Mouse (Mus musculus) v-Abl transformed pro-B cells (cell line): Measurements from ENCODE around the gene Vac14.

ENCODE experiments used
- in situ Hi-C, 2 experiments: fragments of 400-800 bp; cut with MboI; formaldehyde crosslinking; loops; one replicate each; pipeline ENCODE4 v1.15.1; 2025; ENCODE audit not compliant: unreplicated experiment in 2 of 2

Gene Vac14

GRCm38 (mm10) chr8:110733036-110733435, 114.7 kb downstream of the Vac14 start:
- in situ Hi-C loops: no loop called here

DNA sequence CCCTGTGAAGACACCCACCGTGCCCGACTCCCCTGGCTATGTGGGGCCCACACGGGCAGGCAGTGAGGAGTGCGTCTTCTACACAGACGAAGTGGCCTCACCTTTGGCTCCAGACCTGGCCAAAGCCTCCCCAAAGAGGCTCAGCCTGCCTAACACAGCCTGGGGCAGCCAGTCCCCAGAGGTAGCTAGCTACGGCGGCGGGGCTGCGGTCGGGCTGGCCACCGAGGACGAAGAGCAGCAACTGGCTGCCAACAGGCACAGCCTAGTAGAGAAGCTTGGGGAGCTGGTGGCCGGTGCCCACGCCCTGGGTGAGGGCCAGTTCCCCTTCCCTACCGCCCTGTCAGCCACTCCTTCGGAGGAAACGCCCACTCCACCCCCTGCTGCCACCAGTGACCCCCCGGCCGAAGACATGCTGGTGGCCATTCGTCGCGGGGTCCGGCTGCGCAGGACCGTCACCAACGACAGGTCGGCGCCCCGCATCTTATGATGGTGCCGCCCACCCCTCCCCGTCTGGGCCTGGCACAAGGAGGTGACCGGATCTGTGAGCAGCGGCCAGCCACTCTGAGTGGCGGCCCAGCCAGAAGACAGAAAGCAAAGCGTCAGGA, 120.3 kb downstream of the Vac14 start:
- in situ Hi-C loops: no loop called here

DNA sequence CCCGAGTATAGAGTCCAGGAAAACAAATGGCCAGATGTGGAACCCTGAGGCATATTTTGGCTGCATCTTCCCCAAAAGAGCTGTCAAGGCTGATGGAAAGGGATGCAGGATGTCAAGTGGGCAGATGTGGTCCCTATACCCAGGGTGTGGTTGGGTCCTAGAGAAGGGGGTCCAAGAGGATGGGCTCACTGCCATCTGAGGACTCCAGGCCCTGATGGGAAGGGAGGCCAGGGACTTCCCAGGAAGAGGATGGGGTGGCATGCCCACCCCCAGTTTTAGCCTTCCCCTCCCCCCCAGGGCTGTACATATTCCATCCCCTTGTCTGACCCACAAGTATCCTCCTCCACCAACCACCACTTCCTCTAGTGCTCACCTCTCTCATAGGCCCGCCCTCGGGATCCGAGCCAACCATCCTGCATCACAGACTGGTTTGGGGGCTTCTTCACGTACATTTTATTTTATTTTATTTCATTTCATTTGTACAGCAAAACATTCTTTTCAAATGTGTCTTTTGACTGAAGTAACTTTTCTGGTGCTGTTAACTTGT, 122.3 kb downstream of the Vac14 start:
- in situ Hi-C loops: loop anchor here in 1 of 2 experiments (10.0 kb wide), 1 partner anchor 694 kb away; no protein-coding TSS in a partner anchor

DNA sequence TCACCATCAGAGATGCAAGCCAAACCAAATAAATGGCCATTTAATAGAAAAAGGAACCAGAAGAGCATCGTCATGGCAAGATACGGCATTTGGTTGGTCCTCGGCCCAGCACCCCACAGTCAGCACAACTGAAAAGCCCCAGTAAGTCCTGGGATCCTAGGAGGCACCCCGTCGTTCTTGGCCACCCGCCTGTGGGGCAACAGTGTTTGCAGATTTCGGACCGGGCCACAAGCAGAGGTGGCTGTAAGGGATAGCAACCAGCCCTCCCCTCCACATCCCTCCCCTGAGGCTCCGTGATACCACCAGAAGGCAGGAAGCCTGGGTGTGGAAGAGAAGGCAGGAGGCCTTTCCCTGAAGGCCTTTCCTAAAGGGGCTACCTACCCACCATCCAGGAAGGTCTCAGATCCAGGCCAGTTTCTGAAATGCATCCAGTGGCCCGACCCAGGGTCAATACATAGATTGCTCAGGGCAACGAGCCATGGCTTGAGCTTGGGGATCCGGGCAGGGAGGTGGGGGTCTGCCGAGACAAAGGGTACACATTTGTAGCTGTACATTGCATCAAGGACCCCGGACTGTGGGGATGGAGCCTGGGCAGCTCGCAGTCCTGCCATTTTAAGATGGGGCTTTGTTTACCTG, 123.5 kb downstream of the Vac14 start:
- in situ Hi-C loops: loop anchor here in 1 of 2 experiments (10.0 kb wide), 1 partner anchor 693 kb away; no protein-coding TSS in a partner anchor

GRCm38 (mm10) chr8:110742452-110742818, 124.0 kb downstream of the Vac14 start:
- in situ Hi-C loops: loop anchor here in 1 of 2 experiments (10.0 kb wide), 1 partner anchor 692 kb away; no protein-coding TSS in a partner anchor

DNA sequence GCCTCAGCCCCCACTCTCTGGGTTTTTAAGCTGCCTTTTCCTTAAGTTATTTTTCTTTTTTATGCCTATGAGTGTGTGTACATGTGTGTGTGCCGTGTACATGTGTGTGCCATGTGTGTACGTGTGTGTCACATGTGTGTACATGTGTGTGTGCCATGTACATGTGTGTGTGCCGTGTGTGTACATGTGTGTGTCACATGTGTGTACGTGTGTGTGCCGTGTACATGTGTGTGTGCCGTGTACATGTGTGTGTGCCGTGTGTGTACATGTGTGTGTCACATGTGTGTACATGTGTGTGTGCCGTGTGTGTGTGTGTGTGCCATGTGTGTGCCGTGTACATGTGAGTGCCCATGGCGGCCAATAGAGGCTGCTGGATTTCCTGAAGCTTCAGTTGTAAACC, 126.8 kb downstream of the Vac14 start:
- in situ Hi-C loops: loop anchor here in 1 of 2 experiments (10.0 kb wide), 1 partner anchor 690 kb away; no protein-coding TSS in a partner anchor

DNA sequence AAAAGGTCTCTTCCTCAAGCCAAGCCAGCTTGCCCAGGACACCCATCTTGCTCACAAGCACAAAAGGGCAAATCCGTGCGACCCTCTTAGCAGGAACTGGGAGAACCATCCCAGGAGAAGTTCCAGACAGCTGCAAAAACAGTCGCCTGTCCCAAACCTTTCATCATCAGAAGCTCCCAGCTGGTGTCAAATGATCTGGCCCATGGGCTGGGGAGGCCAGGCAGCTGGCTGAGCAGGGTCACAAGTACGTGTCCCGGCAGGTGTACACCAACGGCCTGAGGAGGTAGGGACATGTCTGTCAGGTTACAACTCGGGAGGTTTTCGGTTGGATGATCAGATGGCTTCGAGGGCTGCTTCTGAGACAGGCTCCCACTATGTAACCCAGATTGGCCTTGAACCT, 128.3 kb downstream of the Vac14 start:
- in situ Hi-C loops: loop anchor here in 1 of 2 experiments (10.0 kb wide), 1 partner anchor 688 kb away; no protein-coding TSS in a partner anchor

GRCm38 (mm10) chr8:110749500-110750170, 131.2 kb downstream of the Vac14 start:
- in situ Hi-C loops: loop anchor here in 1 of 2 experiments (5.0 to 25.0 kb wide), 5 partner anchors 108 to 913 kb away; no protein-coding TSS in a partner anchor

DNA sequence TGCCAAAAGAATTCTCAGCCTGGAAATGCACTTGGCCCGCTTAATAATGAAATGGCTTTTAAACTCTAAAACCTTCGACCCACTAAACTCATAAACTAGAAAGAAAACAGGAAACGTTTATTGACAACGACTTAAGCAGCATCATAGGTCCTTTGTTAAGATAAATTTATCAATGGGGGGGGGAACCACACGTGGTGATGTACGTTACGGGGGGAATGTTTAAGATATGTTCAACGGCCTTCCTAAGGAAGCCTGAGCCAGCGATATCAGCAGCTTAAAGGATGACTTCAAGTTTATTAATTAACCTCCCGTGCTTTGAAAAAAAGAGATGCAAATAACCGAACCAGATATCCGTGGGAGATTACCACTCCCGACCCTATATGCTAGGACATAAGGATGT, 131.9 kb downstream of the Vac14 start:
- in situ Hi-C loops: loop anchor here in 1 of 2 experiments (5.0 to 25.0 kb wide), 4 partner anchors 107 to 912 kb away; no protein-coding TSS in a partner anchor

GRCm38 (mm10) chr8:110751490-110751889, 133.1 kb downstream of the Vac14 start:
- in situ Hi-C loops: loop anchor here in 1 of 2 experiments (5.0 to 25.0 kb wide), 4 partner anchors 106 to 911 kb away; no protein-coding TSS in a partner anchor

DNA sequence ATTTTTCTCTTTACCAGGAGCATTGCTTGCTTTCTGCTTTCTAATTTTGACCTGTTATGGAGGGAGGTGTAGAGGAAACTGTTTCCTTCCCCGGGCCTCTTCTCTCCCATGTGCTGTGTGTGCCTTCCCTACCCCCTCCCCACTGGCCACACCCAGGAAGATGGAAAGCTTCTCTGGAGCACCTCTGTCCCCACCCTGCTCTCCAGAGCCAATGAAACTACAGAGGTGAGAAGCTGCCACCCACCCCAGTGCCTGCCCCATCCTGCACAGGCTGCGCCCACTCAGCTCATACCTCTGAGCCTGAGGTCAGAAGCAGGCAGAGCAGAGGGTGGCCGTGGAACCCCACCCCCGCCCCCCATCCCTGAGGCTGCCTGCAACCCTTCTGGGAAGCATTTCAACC, 136.3 kb downstream of the Vac14 start:
- in situ Hi-C loops: loop anchor here (5.0 to 25.0 kb wide), 4 partner anchors 103 to 908 kb away; no protein-coding TSS in a partner anchor

- in situ Hi-C loops: loop anchor here (5.0 to 25.0 kb wide), 3 partner anchors 327 to 907 kb away; no protein-coding TSS in a partner anchor
Observed at GRCm38 (mm10) chr8:110755511-110756170, 137.3 kb downstream of the Vac14 start.

- in situ Hi-C loops: loop anchor here (5.0 to 25.0 kb wide), 3 partner anchors 326 to 906 kb away; no protein-coding TSS in a partner anchor
Observed at GRCm38 (mm10) chr8:110756196-110756595, 137.8 kb downstream of the Vac14 start.

- in situ Hi-C loops: loop anchor here in 1 of 2 experiments (5.0 to 25.0 kb wide), 2 partner anchors 47 to 902 kb away; partner anchors contain the start of gene Il34
Observed at GRCm38 (mm10) chr8:110760280-110760940, 142.0 kb downstream of the Vac14 start.

DNA sequence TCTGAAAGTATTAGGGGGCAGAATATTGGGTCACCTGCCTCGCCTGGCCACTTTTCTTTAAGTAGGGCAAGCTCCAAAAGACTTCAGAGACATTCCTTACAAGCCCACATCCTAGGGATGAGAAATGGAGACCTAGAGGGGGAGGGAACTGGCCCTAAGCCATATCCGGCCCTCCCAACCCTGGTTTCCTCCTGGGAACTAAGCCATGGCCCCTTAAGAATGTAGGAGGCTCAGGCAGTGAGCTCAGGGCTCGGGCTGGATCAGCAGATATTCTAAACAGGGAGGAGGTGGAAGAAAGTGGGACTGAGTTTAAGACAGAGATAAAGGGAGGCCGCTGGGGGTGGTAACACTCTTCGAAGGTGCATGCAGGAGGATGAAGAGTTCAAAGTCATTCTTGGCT, 142.8 kb downstream of the Vac14 start:
- in situ Hi-C loops: loop anchor here in 1 of 2 experiments (5.0 to 25.0 kb wide), 2 partner anchors 46 to 901 kb away; partner anchors contain the start of gene Il34

DNA sequence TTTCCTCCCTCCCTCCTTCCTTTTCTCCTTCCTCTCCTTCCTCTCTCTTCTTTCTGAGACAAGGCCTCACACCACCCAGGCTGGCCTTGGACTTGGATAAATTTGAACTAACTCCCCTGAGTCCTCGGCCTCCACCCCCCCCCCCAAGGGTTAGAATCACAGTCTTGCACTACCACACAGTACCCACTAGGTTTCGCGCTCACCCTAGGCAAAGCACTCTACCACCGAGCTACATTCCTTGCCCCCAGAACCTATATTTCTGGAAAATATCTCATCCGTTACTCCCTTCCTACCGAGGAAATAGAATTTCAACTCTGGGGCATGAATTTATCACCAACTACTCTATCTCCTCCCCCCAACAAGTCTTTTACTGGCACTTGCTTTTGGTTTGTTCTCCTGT, 143.6 kb downstream of the Vac14 start:
- in situ Hi-C loops: loop anchor here in 1 of 2 experiments (5.0 to 25.0 kb wide), 2 partner anchors 45 to 900 kb away; partner anchors contain the start of gene Il34

DNA sequence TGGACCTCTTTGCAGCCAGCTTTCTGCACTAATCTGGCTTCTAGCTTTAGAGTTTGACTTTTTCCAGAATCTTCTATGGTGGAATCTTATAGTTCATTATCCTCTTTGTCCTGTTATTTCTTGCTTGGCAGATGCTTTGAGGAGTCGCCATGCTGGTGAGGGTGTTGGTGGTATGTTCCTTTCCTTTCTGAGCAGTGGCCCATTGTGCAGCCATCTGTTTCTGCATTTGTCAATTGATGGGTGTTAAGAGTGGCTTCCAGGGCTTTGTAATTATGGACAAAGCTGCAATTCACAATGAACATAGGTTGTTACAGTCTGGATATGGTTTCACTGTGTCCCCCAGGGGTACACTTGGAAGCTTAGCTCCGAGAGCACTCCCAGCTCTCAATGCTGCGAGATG, 146.3 kb downstream of the Vac14 start:
- in situ Hi-C loops: loop anchor here in 1 of 2 experiments (5.0 to 25.0 kb wide), 2 partner anchors 43 to 898 kb away; partner anchors contain the start of gene Il34

DNA sequence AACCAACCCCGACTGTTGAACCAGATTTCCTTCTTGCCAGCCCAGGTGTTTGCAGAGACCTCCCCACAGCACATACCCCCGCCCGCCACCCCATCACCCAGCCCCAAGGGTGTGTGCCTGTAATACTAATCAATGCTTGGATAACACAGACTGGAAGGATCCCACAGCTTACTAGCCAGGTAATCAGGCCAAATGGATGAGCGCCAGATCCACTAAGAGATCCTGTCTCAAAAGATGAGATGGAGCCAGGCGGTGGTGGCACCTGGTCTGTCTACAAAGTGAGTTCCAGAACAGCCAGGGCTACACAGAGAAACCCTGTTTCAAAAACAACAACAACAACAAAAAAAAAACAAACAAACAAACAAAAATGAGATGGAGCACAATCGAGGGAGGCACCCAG, 148.9 kb downstream of the Vac14 start:
- in situ Hi-C loops: loop anchor here in 1 of 2 experiments (25.0 kb wide), 1 partner anchor 895 kb away; no protein-coding TSS in a partner anchor
